Mouse (Mus musculus) embryonic fibroblast, embryonic 13.5 days (primary cell): ENCODE measurements around the gene Nelfb.

Experiments used
- CTCF ChIP-seq: IDR thresholded peaks from 2 replicates; pipeline ENCODE4 v1.5.1; 2011; ENCODE audit warnings: mild to moderate bottlenecking, control low read depth, low read length, moderate library complexity, borderline replicate concordance; ENCODE audit not compliant: insufficient read depth
- POLR2A ChIP-seq: IDR thresholded peaks from 2 replicates; pipeline ENCODE4 v1.6.1; 2011; ENCODE audit warnings: low read depth, mild to moderate bottlenecking, control low read depth, low read length, moderate library complexity

GRCm38 (mm10) chr2:25176573-25176972 is 34.7 kb downstream of the Nelfb start:
- TF ChIP-seq CTCF: no peak
- TF ChIP-seq POLR2A: no peak
